Mouse (Mus musculus) midbrain, embryonic 12.5 days (tissue): Measurements from ENCODE around the gene Zfp148. TPM values are rescaled to one million over a fixed set of nuclear protein-coding genes. Genes with fewer than 3 reads are reported as not detected.
"Not testable (repeated sequence)": the region's sequence is repeated elsewhere in the genome, so short reads cannot be mapped to it uniquely, and the experiment has no call there.

Source experiments
- ATAC-seq: fragments of 200-750 bp; cut with Nextera tagmentation; 2 replicates; pipeline ENCODE4 v1.8.0; 2017; ENCODE audit warnings: low read depth, moderate TSS enrichment, moderate library complexity; ENCODE audit not compliant: low FRiP score
- H3K27ac ChIP-seq: fragments of 300-500 bp; sonication (generic); replicated peaks from 2 replicates; pipeline ENCODE4 v1.5.1; 2016; ENCODE audit warnings: mild to moderate bottlenecking
- H3K27me3 ChIP-seq: fragments of 300-500 bp; sonication (generic); 2 replicates; pipeline ENCODE4 v1.6.1; 2016; ENCODE audit warnings: mild to moderate bottlenecking
- H3K36me3 ChIP-seq: fragments of 300-500 bp; sonication (generic); 2 replicates; pipeline ENCODE4 v1.6.1; 2016
- H3K4me1 ChIP-seq: fragments of 300-500 bp; sonication (generic); 2 replicates; pipeline ENCODE4 v1.6.1; 2016
- H3K4me2 ChIP-seq: fragments of 300-500 bp; sonication (generic); replicated peaks from 2 replicates; pipeline ENCODE4 v1.6.1; 2016; ENCODE audit warnings: mild to moderate bottlenecking, moderate library complexity
- H3K4me3 ChIP-seq: fragments of 300-500 bp; sonication (generic); 2 replicates; pipeline ENCODE4 v1.5.1; 2016; ENCODE audit warnings: mild to moderate bottlenecking
- H3K9ac ChIP-seq: fragments of 300-500 bp; sonication (generic); replicated peaks from 2 replicates; pipeline ENCODE4 v1.6.1; 2016; ENCODE audit warnings: mild to moderate bottlenecking, moderate library complexity
- H3K9me3 ChIP-seq: fragments of 300-500 bp; sonication (generic); 2 replicates; pipeline ENCODE4 v1.6.1; 2016; ENCODE audit warnings: mild to moderate bottlenecking
- WGBS: fragments of 180-500 bp; shearing (Covaris S2); methylation state at CpG from one replicate; pipeline ENCODE4 v1.1.7; 2016; 5-methylcytosine and 5-hydroxymethylcytosine counted together
- polyA plus RNA-seq: library from polyadenylated mRNA; unstranded; fragments of >200 nt; fragmentation: Nextera tagmentation; extraction: Ambion mirVana; gene quantifications from 2 replicates; pipeline ENCODE4 v1.2.1, GENCODE M21; 2016

Gene Zfp148
- polyA plus RNA-seq, 1 experiment from 2014 or later: 58.1 TPM

GRCm38 (mm10) chr16:33467451-33467850 lies 86.8 kb downstream of the Zfp148 start:
- Histone ChIP-seq H3K27ac (no peak overlapping the region), H3K4me2 (no peak overlapping the region)
- 65% methylated on average over 6 of the region's 6 CpGs for WGBS

DNA sequence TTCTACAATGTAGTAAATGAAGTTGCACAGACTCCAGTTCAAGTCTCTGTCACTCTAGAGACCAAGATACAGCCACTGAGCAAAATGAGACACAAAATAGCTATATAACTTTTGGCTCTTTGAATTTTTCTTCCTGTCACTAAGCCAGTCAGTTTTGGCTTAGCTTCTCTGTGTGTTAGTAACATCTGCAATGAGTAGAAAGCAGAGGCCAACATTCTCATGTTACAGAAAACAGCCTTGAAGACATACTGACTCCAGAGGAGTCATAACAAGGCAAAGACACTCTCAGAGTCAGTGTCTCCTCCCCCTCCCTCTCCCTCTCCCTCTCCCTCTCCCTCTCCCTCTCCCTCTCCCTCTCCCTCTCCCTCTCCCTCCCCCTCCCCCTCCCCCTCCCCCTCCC lies 89.3 kb downstream of the Zfp148 start:
- H3K27ac ChIP-seq: no peak overlapping the region
- no peaks in the 10 kb centered on the region for H3K9me3 ChIP-seq
- no peak overlapping the region for H3K9ac ChIP-seq
- no peak for ATAC-seq
- peaks cover 22% of the 10 kb centered on the region for H3K36me3 ChIP-seq
- no peaks in the 10 kb centered on the region for H3K27me3 ChIP-seq
- H3K4me1 ChIP-seq: peaks cover 6% of the 10 kb centered on the region; the same call in 1 of the 2 replicates
- no peak overlapping the region for H3K4me3 ChIP-seq
- H3K4me2 ChIP-seq: no peak overlapping the region

More at GRCm38 (mm10) chr16:33467451-33467850, 86.8 kb downstream of the Zfp148 start:
- H3K9ac ChIP-seq: no peak overlapping the region
- no peak for ATAC-seq
- no peaks in the 10 kb centered on the region for H3K9me3 ChIP-seq
- no peak overlapping the region for H3K4me3 ChIP-seq
- H3K4me1 ChIP-seq: peaks cover 18% of the 10 kb centered on the region
- H3K36me3 ChIP-seq: peaks cover 12% of the 10 kb centered on the region
- no peaks in the 10 kb centered on the region for H3K27me3 ChIP-seq

- H3K27me3 ChIP-seq: no peaks in the 10 kb centered on the region
- H3K27ac ChIP-seq: no peak overlapping the region
- H3K36me3 ChIP-seq: peaks cover 46% of the 10 kb centered on the region
- H3K4me2 ChIP-seq: no peak overlapping the region
- H3K4me3 ChIP-seq: no peak overlapping the region
- no peak overlapping the region for H3K9ac ChIP-seq
- H3K9me3 ChIP-seq: no peaks in the 10 kb centered on the region
- 96% methylated on average over 6 of the region's 6 CpGs for WGBS
- H3K4me1 ChIP-seq: no peaks in the 10 kb centered on the region
- no peak for ATAC-seq
Measured at GRCm38 (mm10) chr16:33474381-33474780, 93.7 kb downstream of the Zfp148 start.

DNA sequence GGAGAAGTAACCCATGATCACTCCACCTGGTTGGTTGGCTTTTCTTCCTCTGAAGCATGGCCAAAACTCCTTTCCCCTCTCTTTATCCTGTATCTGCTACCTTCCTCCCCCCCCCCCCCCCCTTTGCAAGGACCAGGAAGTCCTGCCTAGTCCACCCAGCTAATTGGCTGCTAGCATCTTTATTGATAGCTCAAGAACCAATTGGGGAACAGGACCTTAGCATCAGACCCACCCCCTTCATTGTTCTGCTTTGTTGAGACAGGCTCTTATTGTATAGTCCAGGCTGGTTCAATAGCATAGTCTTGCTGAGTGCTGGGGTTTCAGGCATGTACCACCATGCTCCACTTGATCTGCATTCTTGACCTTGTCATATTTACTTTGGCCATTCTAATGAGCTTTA lies 99.3 kb downstream of the Zfp148 start:
- Histone ChIP-seq H3K9me3 (no peaks in the 10 kb centered on the region), H3K27ac (no peak overlapping the region), H3K4me1 (no peaks in the 10 kb centered on the region), H3K27me3 (no peaks in the 10 kb centered on the region), H3K36me3 (peaks cover 48% of the 10 kb centered on the region), H3K4me3 (no peak overlapping the region), H3K4me2 (no peak overlapping the region), H3K9ac (no peak overlapping the region)
- no peak for ATAC-seq

DNA sequence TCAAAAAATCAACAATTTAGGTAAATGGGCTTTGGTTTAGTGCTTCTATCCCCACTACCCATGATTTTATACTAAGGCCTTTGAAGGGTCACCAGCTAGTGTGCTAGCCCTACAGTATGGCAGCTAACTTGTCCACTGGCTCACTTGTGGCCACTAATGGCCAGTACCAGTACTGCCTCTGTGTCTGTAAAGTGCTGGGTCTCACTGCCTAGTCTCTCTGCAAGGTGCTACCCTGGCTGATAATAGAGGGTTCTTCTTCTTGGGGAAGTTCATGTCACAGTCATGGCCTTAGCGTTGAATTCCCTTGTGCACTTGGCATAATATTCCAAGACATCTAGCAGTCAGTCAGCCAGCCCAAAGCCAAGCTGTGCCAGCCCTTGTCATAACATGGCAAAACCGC lies 100.5 kb downstream of the Zfp148 start:
- Histone ChIP-seq H3K36me3 (peaks cover 47% of the 10 kb centered on the region), H3K9ac (no peak overlapping the region), H3K4me3 (no peak overlapping the region), H3K27ac (no peak overlapping the region), H3K4me2 (no peak overlapping the region), H3K4me1 (no peaks in the 10 kb centered on the region), H3K9me3 (no peaks in the 10 kb centered on the region), H3K27me3 (no peaks in the 10 kb centered on the region)
- WGBS: 92% methylated on average over 2 of the region's 2 CpGs
- no peak for ATAC-seq

GRCm38 (mm10) chr16:33482309-33482708 lies 101.7 kb downstream of the Zfp148 start:
- Histone ChIP-seq H3K4me3 (no peak overlapping the region), H3K36me3 (peaks cover 36% of the 10 kb centered on the region), H3K9me3 (no peaks in the 10 kb centered on the region), H3K9ac (no peak overlapping the region), H3K4me1 (0 out of 2 replicates have a peak, but pooled peaks cover 3% of the 10 kb centered on the region), H3K4me2 (no peak overlapping the region), H3K27ac (no peak overlapping the region), H3K27me3 (no peaks in the 10 kb centered on the region)
- 93% methylated on average over 3 of the region's 3 CpGs for WGBS
- ATAC-seq: no peak

DNA sequence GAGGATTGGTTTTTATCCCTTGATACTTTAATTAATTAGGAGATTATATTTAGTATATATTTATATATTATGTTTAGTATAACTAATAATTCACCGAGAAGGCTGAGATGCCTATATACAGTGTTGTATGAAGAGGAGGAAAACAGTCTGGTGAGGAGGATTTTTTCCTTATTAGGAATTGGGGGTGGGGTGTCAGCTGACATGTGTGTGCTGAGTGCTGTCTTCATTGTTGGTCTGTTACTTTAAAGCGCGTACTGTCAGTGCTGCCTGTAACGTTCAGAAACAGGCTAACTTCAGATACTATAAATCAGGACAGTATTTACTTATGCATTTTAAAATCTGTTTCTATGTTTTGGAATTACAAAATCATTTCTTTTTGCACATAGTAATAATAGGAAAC lies 107.1 kb downstream of the Zfp148 start:
- Histone ChIP-seq H3K9ac (no peak overlapping the region), H3K4me1 (0 out of 2 replicates have a peak, but pooled peaks cover 3% of the 10 kb centered on the region), H3K4me3 (no peak overlapping the region), H3K4me2 (no peak overlapping the region), H3K27ac (no peak overlapping the region), H3K36me3 (peaks cover 36% of the 10 kb centered on the region), H3K9me3 (no peaks in the 10 kb centered on the region), H3K27me3 (no peaks in the 10 kb centered on the region)
- ATAC-seq: no peak
- WGBS: 93% methylated on average over 4 of the region's 4 CpGs

DNA sequence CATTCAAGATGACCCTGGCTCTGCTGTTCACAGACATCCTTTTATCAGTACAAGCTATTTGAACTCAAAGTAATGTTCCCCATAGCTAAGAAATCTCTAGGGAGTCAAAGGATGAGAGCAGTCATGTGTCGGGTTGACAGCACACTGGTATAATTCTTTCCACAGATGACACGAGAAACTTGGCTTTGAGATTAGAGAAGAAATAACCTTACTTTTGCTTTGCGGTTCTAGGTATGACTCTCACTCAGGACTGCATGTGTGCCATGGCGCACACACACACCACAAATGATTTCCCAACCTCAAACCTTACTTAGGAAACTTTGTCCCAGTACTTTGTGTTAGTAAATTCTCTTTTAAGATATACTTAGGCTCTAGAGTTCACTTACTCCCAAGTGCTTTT lies 113.7 kb downstream of the Zfp148 start:
- H3K27ac ChIP-seq: no peak overlapping the region
- no peak overlapping the region for H3K4me2 ChIP-seq
- H3K27me3 ChIP-seq: no peaks in the 10 kb centered on the region
- H3K9ac ChIP-seq: no peak overlapping the region
- H3K4me3 ChIP-seq: no peak overlapping the region
- H3K9me3 ChIP-seq: no peaks in the 10 kb centered on the region
- H3K36me3 ChIP-seq: peaks cover 40% of the 10 kb centered on the region
- WGBS: 93% methylated on average over 4 of the region's 4 CpGs
- H3K4me1 ChIP-seq: no peaks in the 10 kb centered on the region
- no peak for ATAC-seq

- H3K27me3 ChIP-seq: no peaks in the 10 kb centered on the region
- H3K9me3 ChIP-seq: peaks cover 4% of the 10 kb centered on the region; the same call in 1 of the 2 replicates
- no peak for ATAC-seq
- H3K4me1 ChIP-seq: no peaks in the 10 kb centered on the region
- H3K9ac ChIP-seq: no peak overlapping the region
- H3K4me2 ChIP-seq: no peak overlapping the region
- no peak overlapping the region for H3K4me3 ChIP-seq
- WGBS: 84% methylated on average over 4 of the region's 4 CpGs
- H3K27ac ChIP-seq: no peak overlapping the region
- H3K36me3 ChIP-seq: peaks cover 15% of the 10 kb centered on the region
Measured at GRCm38 (mm10) chr16:33508082-33508481, 127.4 kb downstream of the Zfp148 start.

DNA sequence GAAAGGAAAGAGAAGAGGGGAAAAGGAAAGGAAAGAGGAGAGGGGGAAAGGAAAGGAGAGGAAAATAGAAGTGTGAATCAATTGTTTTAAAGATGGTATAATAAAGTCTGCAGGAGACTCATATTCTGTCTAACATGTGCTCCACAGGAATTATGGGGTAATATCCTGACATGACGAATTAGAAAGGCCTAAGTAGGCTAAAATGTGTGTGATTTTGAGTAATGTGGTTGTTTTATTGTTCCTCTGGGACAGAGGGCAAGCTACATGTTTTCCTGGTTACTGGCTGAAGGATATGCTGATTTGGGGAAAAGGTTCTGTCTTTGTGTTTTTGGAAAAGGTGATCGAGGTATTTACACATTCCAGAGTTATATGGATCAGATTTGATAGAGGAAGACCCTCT lies 128.6 kb downstream of the Zfp148 start:
- H3K27ac ChIP-seq, H3K4me1 ChIP-seq, H3K4me3 ChIP-seq, ATAC-seq, H3K9me3 ChIP-seq, H3K4me2 ChIP-seq, H3K9ac ChIP-seq, H3K27me3 ChIP-seq: not testable (repeated sequence)
- WGBS: 92% methylated on average over 2 of the region's 2 CpGs
- H3K36me3 ChIP-seq: peaks cover 13% of the 10 kb centered on the region

GRCm38 (mm10) chr16:33510856-33511255 lies 130.2 kb downstream of the Zfp148 start:
- not testable (repeated sequence) for H3K36me3 ChIP-seq, ATAC-seq, H3K9ac ChIP-seq, H3K4me3 ChIP-seq, H3K4me1 ChIP-seq, H3K27me3 ChIP-seq, H3K9me3 ChIP-seq, H3K4me2 ChIP-seq, H3K27ac ChIP-seq
- WGBS: 94% methylated on average over 4 of the region's 4 CpGs

DNA sequence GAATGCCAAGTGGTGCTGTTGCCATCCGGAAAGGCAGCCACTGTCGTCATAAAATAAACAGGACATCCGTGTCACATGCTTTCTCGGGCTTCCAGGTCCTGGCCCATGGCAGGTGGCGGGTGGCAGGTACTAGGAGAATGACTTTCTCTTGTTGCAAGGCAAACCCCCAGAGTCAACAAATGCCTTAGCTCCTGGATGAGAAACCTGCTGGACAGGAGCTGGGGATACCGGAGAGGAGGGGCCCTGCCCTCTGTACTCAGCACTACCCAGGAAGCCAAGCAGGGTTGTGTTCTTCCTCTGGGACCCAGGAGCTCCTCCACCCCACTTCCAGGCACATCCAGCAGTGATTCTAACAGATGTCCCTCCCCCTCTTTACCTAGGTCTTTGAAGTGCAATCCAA lies 131.9 kb downstream of the Zfp148 start:
- no peaks in the 10 kb centered on the region for H3K36me3 ChIP-seq
- H3K27me3 ChIP-seq: no peaks in the 10 kb centered on the region
- no peak overlapping the region for H3K4me2 ChIP-seq
- WGBS: 91% methylated on average over 6 of the region's 6 CpGs
- H3K9ac ChIP-seq: no peak overlapping the region
- no peak overlapping the region for H3K27ac ChIP-seq
- H3K4me1 ChIP-seq: peaks cover 12% of the 10 kb centered on the region
- ATAC-seq: no peak
- no peak overlapping the region for H3K4me3 ChIP-seq
- peaks cover 4% of the 10 kb centered on the region; the same call in 1 of the 2 replicates for H3K9me3 ChIP-seq

- Histone ChIP-seq H3K4me2 (peak within 1 kb of the TSS; percentile 58), H3K4me1 (peaks cover 15% of the 10 kb centered on the region), H3K4me3 (peak within 1 kb of the TSS; percentile 30), H3K27me3 (no peaks in the 10 kb centered on the region), H3K9ac (peak within 1 kb of the TSS; percentile 26), H3K27ac (no peak within 1 kb of the TSS), H3K9me3 (no peaks in the 10 kb centered on the region), H3K36me3 (no peaks in the 10 kb centered on the region)
- 3% methylated on average over 27 of the region's 27 CpGs for WGBS
- peak; percentile 47; the same call in 1 of the 2 replicates for ATAC-seq
Measured at GRCm38 (mm10) chr16:33516807-33517565, 136.3 kb downstream of the Zfp148 start, which contains the start of gene Slc12a8. Gene Slc12a8 (plus strand): TSS chr16:33517328.
